Mouse (Mus musculus): ENCODE data around the gene Tspan14.

- TF ChIP-seq GATA1 (IDR thresholded peaks at IDR 0.05; ENCODE audit: borderline replicate concordance, low read length) (no peak), FLI1 (IDR thresholded peaks at IDR 0.05; ENCODE audit: low read length) (no peak)
Measured at GRCm38 (mm10) chr14:40966392-40966861, at the start of gene Tspan14.

All from megakaryocyte, embryonic 14.5 days (primary cell).